Mouse (Mus musculus) kidney, postnatal 10 days (tissue): ENCODE data around the gene Mmd.

ENCODE experiments used
- DNase-seq: peaks from one replicate; pipeline ENCODE4 v3.0.0; 2021; ENCODE audit warnings: mixed read lengths

Gene Mmd

DNA sequence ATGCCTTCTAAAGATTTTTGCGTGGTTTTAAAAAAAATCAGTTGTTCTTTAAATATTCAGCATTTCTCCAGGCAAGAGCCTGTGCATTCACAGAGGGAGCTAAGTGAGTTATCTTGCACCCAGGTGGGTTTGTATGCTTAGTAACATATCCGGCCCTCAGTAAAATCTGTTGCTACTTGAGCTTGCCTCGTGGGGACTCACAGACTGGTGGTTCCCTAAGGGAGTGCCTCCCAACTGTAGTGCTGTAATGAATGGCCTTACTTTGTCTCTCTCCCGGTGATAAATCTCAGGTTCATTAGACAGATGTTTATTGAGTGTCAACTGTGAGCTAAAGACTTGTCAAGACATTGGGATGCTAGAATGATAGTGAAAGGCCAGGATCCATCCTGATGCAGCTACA, 35.4 kb downstream of the Mmd start:
- no peak for DNase-seq

DNA sequence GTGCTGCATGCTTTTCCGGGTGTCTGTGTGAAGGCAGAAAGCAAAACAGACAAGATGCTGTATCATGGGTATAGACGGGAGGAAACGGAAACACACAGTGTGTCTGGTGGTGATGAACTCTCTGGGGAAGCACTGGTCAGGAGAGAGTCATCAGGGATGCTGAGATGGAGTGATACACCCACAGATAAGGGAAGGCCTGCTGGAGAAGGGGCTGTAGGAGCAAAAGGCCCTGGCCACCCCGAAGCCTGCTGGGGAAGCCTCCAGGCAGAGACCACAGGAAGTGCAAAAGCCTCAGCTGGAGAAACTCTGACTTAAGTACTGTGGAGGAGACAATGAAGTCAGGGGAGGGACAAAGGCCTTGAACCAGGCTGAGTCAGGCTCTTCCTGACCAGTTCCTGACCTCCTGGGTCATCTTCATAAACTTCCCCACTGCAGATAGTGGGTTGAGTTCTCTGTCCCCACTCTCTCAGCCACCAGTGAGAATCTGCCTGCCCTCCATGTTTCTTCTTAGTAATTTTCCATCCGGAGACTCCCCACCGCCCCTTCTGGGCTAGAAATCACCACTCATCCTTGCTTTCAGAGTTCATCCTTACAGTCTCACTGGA, 37.4 kb downstream of the Mmd start:
- peak; percentile 12 for DNase-seq

DNA sequence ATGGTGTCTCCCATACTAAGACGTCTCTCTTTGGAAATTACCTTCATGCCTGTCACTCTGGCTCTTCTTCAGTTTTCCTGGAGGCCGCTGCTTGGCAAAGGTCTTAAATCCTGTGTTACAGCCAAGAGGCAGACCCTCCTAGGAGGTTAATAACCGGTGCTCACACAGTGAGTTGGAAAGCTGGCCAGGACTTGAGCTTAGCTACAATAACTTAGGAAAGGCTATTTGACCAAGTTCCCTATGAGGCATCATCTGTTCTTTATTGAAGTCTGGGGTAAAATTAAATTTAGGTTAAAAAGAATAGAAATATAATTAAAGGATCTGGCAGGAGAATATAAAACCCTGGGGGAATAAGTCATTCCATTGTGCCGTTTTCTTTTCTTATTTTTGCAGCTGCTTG, 41.9 kb downstream of the Mmd start:
- no peak for DNase-seq

DNA sequence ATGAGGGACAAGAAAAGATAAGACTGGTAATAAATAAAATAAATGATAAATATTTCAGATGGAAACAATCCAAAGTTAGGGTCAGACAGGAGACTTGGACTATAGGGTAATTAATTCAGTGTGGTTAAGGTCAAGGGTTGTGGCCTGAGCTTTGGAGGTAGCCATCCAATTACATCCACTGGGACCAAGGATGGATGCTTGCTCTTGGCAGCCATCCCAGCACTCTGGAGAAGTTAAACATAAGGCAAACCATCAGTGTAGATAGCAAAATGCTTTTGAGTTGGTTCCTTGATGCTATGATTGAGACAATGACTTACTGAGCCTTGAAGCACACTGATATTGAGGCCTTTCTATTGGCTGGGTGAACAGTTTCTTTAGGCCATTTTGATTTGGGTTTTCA, 43.5 kb downstream of the Mmd start:
- DNase-seq = peak; percentile 57

DNA sequence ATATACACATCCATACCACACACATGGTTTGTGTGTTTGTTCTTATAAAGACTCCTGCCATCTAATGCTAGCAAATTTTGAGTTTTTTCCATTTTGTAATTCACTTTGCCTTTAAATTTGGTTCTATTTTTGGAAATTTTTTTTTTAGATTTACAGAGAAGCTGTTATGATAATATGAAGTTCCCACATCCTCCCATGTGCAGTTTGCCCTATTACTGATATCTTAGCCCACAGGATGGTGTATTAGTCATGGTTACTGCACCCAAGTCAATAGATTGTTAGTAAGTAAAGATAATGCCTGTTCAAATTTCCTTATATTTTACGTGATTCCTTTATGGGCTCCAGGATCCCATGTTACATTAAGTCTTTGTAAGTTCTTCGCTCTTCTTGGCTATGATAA, 45.4 kb downstream of the Mmd start:
- DNase-seq = no peak

DNA sequence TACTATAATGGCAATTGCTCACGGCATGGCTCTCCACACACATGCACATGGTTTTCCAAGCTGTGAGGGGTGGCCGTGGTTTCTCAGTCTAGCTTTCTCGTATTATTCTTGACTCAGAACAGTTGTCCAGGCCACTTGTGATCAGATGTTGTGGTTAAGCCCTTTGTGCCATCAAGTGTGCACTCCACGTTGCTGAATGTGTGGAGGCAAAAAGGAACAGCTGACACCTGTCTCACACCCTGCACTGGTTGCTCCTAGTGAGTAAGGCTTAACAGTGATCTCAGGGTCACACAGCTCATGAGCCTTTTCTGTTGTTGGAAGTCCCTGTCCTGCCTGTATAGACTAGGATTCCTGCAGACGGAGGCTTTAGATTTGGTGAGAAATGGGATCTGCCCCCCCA, 56.8 kb downstream of the Mmd start:
- DNase-seq = no peak

DNA sequence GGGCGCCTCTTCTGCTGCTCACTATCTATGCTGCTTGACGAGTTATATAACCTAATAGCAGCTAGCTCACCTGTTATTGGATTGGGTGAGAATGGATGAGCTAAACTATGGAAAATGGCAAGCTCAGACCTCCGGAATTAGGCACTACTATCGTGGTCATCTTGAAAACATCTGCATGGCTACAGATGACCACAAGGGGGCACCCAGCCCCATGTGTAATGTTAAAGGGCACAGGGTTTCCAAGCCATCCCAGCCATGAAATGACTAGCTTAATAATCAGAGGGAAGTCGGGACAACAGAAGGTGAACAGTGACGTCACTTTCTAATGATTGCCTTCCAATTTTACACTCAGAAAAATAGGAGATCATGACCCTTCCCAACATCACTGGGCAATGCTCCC, 57.7 kb downstream of the Mmd start:
- DNase-seq = peak; percentile 81

DNA sequence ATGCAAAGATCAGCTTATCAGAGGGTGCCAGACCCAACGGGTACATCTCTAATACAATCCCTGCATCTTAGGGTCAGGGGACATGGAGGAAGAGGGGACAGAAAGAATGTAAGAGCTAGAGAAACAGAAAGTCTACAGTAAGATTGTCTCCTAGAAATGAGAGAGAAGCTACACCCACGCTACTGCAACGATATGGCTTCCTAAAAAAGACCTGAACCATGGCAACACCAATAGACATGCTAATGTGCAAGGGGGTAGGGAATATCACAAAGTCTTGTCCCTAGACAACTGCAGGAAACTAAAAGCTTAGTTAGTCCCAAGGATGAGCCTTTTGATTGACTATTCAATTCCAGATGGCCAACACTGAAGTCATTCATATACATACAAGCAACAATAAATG, 65.3 kb downstream of the Mmd start:
- DNase-seq = no peak

DNA sequence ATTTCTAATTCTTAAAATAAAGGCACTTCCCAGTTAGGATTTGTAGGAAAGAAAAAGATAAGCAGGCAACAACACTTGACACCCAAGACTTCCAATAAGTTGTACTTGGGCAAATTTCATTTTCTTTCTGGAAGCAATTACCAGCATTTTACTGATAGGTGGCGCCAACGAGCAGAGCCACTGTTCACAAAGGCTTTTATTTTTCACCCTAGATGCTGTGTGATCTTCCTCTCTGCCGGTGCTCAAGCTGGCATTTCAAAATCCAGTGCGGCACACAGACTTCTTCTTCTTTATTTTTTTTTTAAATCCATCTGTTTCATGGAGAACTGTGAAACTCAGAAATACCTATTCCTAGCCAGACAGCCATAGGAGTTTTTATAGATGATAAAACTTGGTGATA, 68.2 kb downstream of the Mmd start:
- peak; percentile 62 for DNase-seq

DNA sequence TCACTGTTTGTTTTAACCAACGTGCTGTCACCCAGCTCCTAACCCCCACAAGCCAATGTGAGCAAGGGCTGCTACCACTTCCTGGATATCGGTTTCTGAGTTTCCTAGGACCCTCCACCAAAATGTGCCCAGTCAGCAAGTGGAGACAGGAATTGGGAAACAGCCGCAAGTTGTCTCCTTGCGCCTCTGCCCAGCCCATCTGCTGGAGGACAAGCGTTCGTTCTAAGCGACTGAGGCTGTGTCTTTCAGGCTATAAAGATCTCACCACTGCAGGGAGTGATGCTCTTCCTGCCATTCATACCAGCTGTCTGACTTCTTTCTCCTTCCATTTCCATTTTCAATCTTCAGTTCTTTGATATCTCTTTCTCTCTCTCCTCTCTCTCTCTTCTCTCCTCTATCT, 71.7 kb downstream of the Mmd start:
- no peak for DNase-seq

DNA sequence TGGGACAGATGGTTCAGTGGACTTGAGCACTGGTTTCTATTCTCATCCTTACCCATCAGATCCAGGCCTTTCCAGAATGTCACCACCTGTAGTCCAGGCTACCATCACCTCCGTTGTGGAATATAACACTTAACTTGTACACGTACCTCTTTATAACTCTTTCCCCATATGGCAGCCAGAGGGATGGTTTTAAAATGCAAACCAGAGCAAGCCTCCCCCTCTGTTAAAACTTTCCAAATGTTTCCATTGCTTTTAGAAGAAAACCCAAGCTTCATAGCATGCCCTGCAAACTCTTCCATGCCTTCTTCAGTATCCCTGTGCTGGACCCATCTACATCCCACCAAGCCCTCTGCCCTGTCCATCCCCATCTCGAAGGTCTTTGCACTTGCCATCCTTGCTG, 75.3 kb downstream of the Mmd start:
- no peak for DNase-seq

DNA sequence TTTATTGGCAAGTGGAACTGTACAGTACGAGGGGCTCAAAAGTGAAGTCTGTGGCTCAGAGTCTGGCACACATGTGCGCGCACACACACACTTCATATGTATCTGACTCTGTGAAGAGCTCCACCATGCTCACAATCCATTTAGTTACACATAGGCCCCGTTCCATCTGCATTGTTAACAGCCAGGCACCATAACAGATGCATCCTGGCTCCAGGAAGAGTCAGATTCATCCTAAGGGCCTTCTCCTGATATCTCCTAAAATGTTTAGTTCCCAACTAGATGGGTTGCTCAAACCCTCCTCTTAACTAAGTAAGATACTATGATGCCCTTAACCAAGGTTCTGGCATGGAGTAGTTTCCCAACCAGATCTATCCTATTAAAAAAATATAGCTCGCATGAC, 76.9 kb downstream of the Mmd start:
- DNase-seq = no peak

DNA sequence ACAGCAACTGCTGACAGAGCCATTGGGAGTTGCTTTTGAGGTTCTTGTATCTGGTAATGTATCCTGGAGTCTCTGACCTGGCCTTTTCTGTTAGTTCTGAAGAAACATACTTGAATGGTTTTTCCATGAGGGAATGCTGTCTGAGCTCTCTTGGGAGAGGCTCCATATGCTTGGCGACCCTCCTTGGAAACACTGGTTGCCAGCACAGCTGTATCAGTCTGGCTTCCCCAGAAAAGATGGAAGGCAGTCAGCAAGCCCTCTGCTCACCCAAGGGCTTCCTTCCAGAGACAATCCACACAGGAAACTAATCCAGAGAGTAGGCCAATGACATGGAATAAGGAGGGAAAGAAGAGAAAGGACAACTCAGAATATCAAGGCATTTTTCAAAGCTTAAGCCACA, 77.6 kb downstream of the Mmd start:
- DNase-seq = peak; percentile 71
